Mouse (Mus musculus) layer of hippocampus, postnatal 36 days (tissue): ENCODE results near the gene Cd22. TPM values are rescaled to one million over a fixed set of nuclear protein-coding genes. Genes with fewer than 3 reads are reported as not detected.
"Not testable (repeated sequence)": the region's sequence is repeated elsewhere in the genome, so short reads cannot be mapped to it uniquely, and the experiment has no call there.

ENCODE experiments used
- DNase-seq, 2 experiments: peaks; one replicate each; pipeline ENCODE4 v3.0.0; 2022
- total RNA-seq, 2 experiments: library from RNA; stranded (reverse); gene quantifications; 2 replicates each; pipeline ENCODE4 v1.2.3; 2021

The Cd22 gene
- not detected for total RNA-seq

- DNase-seq: no peak
Observed at GRCm38 (mm10) chr7:30880176-30880575, at the start of gene Cd22. Gene Cd22, minus strand, starts transcription at chr7:30880342.

DNA sequence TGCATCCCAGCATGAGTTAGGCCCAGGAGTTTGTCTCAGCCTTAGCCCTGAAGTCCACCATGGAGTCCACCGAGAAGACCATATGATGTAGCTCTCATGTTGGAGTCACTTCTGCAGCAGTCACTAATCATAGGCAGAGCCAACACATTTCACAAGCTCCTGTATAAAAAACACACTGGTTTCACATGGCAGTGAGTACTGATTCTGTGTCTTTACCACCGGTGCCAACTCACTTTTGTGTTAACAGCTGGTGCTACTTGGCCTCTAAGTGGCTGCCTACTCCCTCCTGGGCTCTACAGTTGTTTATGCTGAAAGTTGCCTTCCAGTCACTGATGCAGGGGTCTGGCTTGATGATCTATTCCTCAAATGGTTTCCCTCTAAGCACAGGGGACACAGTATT, 44.4 kb upstream of the Cd22 start, which contains the start of gene Hamp2:
Hamp2 (minus strand) TSS at position 101 of the 400 bp plus-strand sequence.
- not testable (repeated sequence) for DNase-seq

DNA sequence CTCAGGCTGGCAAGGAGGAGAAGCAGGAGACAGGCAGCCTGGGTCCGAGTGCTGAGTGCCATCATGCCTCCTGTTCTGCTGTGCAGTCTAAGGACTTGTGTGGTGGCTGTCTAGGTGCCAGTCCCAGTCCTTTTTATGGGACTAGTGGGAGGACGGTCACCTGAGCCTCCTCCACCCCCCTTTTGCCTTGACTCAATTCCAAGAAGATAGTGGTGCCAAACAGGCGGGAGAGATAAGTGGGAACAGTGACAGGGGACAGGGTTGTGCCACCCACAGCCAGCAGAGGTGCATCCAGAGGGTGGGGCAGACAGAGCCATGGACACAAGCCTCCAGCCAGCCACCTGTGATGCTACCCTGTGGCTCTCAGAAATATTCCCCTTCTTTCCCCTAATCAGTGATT, 43.9 kb upstream of the Cd22 start:
- no peak for DNase-seq

DNA sequence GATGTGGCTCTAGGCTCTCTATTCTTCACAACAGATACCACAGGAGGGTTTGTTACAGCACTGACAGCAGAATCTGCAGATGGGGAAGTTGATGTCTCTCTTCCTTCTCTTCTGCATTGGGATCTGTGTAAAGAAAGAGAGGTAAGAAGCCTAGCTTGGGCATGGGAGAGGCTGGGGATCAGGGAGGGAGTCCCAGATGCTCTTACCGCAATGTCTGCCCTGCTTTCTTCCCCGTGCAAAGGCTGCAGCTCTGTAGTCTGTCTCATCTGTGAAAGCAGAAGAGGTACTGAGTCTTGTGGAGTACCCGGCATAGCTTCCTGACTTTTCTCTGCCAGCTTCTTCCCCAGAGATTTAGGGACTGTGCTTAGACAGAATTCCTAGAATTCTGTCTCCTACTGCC, 42.3 kb upstream of the Cd22 start:
- not testable (repeated sequence) for DNase-seq

DNA sequence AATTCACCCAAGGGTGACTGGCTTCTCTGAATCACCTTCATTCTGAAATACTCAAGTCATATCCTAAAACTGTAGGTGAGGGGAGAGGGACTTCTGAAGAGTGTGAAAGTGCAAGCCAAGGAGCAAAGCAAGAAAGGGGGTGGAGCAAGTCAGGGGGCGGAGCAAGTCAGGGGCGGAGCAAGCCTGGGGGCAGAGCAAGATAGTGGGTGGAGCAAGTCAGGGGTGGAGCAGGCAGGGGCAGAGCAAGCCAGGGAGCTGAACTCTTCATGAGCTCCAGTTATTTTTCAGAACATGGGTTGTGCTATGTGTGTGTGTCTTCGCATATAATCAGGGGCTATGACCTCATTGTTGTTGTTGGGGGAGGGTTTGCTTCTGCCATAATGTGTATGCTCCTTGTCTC, 40.1 kb upstream of the Cd22 start:
- DNase-seq: no peak

GRCm38 (mm10) chr7:30917219-30917618, 37.1 kb upstream of the Cd22 start:
- no peak for DNase-seq

DNA sequence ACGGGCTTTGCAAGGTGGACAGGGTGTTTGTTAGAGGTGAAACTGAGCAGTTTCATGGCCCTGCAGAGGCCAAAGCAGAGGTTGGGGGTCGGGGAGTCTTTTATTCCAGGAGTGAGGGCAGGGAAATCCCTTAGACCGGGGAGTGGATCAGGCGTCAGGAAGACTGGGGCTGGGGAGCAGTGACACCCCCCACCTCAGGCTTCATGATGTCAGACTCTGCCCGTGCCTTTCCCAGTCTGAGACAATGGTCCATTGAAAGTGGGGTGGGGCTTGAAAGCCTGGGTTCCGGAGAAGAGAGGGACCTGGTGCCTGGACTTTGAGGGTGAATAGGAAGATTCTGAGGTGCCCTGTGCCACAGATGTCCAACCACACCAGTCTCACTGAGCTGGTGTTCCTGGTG, 36.6 kb upstream of the Cd22 start:
- DNase-seq: no peak

GRCm38 (mm10) chr7:30914732-30915131, 34.6 kb upstream of the Cd22 start, which contains the start of gene Mag:
Gene Mag, minus strand, starts transcription at chr7:30914873.
- peak; percentile 32 for DNase-seq

DNA sequence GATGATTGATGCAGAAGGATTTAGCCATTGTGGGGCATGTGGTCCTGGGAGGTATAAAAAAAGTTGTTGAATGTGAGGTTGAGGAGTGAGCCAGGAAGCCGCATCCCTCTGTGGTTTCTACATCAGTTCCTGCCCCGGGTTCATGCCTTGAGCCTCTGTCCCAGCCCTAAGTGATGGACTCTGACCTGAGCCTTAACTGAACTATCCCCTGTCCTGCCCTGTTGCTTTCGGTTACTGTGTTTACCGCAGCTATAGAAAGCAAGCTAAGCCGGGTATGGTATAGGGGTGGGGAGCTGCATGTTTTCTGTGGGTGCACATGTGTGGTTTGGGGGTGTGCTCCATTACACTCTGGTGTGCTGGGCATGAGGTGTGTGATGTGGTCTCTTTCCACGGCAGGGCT, 29.6 kb upstream of the Cd22 start:
- DNase-seq: no peak

DNA sequence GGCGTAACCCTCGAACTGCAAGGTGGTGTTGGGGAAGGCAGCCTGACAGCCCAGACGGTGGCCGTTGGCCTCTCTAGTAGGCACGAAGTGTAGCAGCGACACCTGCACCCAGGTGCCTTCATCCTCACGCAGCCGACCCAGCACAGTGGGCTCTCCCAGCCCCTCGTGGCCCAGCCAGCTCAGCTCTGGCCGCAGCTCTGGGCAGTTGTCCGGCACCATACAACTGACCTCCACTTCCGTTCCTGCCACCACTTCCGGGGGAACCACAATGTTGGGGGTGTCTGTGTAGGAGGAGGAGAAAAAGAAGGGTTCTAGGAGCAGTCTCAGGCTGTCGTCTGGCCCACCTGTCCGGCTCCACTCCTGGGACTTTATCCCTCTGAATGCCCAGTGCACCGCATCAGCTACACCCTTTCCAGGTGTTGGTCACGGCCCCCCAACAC, 28.9 kb upstream of the Cd22 start:
- no peak for DNase-seq

DNA sequence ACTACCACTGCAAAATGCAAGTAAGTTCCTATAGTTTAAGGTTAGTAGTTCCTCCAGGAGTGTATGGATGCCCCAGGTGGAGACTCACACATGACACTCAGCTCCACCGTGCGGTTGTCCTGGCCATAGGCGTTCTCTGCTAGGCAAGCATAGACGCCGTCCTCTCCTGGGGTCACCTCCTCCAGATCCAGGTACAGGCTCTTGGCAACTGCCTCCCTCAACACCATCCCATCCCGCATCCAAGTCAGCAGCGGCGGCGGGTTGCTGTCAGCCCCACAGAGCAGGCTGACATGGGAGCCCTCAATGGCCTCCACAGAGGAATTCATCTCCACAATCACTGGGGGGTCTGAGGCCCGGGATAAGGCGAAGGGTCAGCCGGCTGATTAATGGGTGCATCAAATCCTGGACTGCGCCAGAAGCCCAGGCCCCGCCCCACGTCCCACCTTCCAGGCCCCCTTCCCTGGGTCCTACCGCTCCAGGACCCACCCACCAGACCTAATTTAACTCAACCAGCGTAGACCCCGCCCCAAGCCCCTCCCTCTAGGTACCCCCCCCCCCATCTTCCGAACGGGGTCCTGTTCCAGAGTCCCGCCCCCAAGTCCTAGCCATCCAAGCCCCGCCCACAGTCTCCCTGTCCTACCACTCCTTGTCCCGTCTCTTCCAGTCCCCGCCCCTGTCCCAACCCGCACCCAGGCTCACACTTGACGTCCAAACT, 28.3 kb upstream of the Cd22 start:
- DNase-seq: no peak

DNA sequence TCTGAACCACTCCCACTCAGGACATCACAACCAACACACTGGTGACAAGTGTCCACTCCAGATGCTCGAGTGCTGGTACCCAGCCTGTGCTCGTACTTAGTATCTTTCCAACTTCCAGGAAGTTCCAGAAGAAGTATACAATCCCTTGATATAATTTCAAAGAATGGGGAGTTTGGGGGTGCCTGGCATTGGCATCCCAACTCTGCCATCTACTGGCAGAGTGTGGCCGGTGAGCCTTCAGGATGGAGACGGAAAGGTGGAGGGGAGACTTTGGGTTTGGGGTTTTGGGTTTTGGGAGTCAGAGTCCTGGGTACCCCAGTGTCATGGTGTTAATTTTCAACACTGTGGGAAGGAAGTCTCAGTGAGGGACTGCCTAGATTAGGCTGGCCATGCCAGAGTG, 23.9 kb upstream of the Cd22 start:
- no peak for DNase-seq

GRCm38 (mm10) chr7:30895217-30895616, 15.1 kb upstream of the Cd22 start:
- no peak for DNase-seq

GRCm38 (mm10) chr7:30892515-30892914, 12.4 kb upstream of the Cd22 start:
- no peak for DNase-seq

- DNase-seq: no peak
Observed at GRCm38 (mm10) chr7:30891746-30892145, 11.6 kb upstream of the Cd22 start.

DNA sequence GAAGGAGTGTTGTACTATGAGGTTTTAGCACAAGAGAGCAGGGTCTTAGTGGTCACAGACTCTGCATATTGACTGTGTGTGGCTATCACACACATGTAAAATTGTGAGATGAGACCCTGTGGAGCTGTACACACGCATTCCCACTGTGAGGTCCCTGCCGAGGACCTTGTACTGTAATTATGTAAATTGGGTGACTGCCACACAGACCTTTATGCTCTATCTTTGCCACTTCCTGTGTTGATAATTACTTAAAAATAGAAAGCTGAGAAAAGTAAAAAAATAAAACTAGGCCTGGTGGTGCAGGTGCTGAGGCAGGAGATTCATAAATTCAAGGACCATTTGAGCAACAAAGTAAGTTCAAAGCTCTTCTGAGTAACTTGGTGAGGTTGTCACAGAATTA, 10.5 kb upstream of the Cd22 start:
- no peak for DNase-seq

DNA sequence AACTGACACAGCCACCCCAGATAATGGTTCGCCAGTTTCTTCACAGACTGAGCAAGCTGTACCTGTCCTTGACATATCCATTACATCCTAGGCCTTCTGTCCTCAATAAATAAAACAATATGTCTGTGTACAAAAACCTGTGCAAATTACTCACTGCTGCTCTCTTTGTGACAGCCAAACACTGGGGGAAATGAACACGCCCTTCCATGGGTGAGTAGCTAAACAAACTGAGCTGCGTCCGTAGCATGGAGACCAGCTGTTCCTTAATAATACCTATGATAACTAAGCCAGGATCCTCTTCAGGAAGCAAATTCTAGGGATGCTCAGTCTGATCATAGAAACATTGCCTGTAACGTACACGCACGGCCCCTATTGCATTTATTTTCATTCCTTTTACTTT, 8.6 kb upstream of the Cd22 start:
- no peak for DNase-seq

DNA sequence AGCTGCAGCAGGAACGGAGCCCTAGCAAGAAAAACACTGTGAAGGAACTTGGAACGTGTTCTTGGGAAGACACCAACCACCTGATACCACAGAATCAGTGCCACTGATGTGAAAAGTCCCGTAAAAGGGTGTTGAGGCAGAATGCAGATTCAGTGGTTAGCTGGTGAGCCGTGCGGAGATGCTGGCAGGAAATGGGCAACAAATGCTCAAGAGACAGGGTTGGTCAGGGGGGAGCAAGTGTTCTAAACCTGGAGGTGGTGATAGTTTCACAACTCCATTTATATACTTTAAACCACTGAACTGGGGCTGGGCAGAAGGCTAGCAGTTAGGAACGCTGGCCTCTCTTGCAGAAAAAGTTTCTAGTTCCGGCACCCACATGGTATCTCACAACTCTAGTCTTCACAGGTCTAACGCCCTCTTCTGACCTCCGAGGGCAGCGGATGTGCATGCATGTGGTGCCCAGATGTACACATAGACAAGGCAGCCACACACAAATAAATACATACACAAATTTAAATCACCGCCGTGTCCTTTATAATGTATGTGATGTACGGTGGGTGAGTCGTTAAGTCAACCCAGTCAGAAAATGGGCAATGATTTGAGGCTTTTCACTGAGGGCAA, 7.5 kb upstream of the Cd22 start:
- DNase-seq: no peak

DNA sequence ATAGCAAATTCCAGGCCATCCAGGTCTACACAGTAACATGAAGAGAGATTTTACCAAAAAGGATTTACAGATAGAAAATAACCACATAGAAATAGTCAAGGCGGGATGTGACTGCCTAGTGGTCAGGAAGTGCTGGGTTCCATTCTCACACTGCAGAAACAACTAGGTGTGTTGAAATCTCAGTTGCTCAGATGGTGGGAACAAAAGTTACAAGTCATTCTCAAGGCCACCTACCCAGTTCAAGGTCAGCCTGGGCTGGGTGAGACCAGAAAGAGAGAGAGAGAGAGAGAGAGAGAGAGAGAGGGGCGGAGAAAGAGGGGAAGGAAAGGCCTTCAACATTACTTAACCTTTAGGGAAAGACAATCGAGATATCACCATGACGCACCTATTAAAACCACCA, 6.7 kb upstream of the Cd22 start:
- DNase-seq: no peak

DNA sequence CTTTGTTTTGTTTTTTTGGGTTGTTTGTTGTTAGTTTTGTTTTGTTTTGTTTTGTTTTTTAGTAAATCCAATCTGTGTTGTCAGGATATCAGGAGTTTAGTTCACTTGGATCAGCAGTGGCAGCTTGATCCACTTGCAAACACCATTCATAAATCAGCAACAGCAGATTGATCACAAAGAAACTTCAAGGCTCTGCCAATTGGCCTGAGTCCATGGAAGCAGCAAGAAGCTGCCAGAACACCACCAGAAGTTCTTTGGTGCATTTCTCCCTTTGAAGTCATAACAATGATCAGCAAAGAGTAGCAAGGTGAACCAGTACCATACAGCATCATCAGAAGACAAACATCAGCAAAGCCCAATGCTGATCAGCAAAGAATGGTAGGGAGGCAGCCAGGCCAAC, 3.9 kb upstream of the Cd22 start:
- DNase-seq: no peak

DNA sequence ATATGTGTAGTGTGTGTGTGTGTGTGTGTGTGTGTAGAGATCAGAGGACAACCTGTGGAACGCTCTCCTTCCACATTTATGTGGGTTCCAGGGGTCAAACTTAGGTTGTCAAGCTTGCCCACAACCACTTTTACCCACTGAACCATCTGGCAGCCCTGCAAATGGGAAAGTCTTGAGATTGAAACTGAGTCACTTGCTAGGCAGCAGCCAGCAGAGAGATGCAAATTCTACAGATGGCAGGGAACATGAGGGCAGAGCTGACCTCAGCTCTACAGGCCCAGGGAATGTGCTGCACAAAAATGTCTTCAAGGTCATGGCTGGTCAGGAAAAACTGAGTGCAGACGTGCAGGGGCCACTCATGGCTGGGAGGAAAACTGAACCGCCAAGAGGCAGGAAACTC, 1.2 kb upstream of the Cd22 start:
- no peak for DNase-seq

DNA sequence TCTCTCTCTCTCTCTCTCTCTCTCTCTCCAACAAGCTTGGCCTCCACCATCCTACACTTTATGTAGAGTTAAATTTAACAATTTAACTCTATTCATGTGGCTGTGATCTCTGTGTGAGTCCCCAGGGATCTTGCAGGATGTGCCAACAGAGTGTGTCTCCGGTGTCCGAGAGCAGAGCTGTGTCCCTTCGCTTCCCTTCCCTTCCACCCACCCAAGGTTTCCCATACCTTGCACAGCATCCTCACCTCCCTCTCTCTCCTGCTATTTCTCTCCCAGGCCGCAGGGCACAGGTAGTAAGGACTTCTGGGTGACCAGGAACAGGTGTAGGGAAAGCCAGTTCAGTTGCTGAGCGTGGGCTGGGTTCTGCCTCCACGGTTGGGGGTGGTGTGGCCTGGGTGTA, 1.2 kb downstream of the Cd22 start:
- no peak for DNase-seq

DNA sequence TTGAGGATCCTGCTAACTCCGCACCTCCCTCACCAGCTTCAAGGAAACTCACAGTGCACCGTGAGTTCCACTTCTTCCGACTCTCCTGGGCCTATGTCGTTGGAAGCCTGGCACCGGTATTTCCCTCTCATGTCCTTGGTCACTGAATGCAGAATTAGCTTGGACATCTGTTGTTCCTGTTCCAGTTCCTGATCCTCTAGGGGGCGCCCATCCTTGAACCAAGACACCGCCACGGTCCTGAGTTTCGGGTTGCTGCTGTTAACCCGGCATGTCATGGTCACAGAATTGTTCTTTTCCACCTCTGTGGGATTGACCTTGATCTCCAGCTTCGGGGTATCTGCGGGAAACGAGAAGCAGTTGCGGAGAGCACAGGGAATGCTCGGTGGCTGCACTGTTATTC, 7.1 kb downstream of the Cd22 start:
- peak; percentile 50 to 57 for DNase-seq

DNA sequence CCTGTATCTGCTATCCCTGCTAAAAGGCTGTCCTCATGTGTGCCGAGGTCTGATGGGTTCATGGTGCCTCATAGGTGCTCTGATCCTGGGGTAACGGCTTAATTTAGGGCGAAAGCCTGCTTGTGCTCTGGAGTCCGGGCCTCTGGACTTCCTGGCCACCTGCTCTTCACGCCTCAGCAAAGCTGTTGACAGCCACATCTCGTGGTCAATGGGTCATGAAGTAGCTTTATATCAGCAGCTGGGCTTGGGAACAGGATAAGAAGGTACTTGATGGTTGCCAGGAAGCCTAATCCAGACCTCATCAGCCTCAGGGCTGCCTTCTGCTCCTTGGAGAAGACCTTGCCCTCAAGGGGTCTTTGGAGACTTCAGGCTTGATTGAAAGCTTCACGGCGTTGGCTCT, 16.8 kb downstream of the Cd22 start:
- DNase-seq: no peak
